Mouse (Mus musculus): Measurements from ENCODE around the gene Ppp6r3.

Ppp6r3 gene

GRCm38 (mm10) chr19:3575632-3576384 is at the start of gene Ppp6r3:
TSS of gene Ppp6r3 (minus strand) at chr19:3575749.
- peak; percentile 96 to 99 for DNase-seq

- no peak for DNase-seq
These were observed 49.6 kb upstream of the Ppp6r3 start for GRCm38 (mm10) chr19:3625111-3625510.

- peak in 1 of 2 experiments; percentile 28 for DNase-seq
These were observed 48.3 kb upstream of the Ppp6r3 start for GRCm38 (mm10) chr19:3623824-3624223.

- no peak for DNase-seq
These were observed 47.7 kb upstream of the Ppp6r3 start for GRCm38 (mm10) chr19:3623294-3623693.

- DNase-seq, result no peak
These were observed 45.3 kb upstream of the Ppp6r3 start for GRCm38 (mm10) chr19:3620871-3621270.

- no peak for DNase-seq
These were observed 43.8 kb upstream of the Ppp6r3 start for GRCm38 (mm10) chr19:3619359-3619758.

GRCm38 (mm10) chr19:3613991-3614390 is 38.4 kb upstream of the Ppp6r3 start:
- DNase-seq, result no peak

GRCm38 (mm10) chr19:3612534-3613273 is 37.2 kb upstream of the Ppp6r3 start:
- DNase-seq, result no peak

GRCm38 (mm10) chr19:3611730-3612129 is 36.2 kb upstream of the Ppp6r3 start:
- DNase-seq, result no peak

GRCm38 (mm10) chr19:3610886-3611285 is 35.3 kb upstream of the Ppp6r3 start:
- DNase-seq, result peak; percentile 57 to 65

GRCm38 (mm10) chr19:3609826-3610225 is 34.3 kb upstream of the Ppp6r3 start:
- no peak for DNase-seq

- DNase-seq, result no peak
These were observed 18.8 kb upstream of the Ppp6r3 start for GRCm38 (mm10) chr19:3594316-3594715.

GRCm38 (mm10) chr19:3593379-3594055 is 18.0 kb upstream of the Ppp6r3 start:
- no peak for DNase-seq

GRCm38 (mm10) chr19:3589968-3590367 is 14.4 kb upstream of the Ppp6r3 start:
- no peak for DNase-seq

GRCm38 (mm10) chr19:3589547-3589946 is 14.0 kb upstream of the Ppp6r3 start:
- no peak for DNase-seq

GRCm38 (mm10) chr19:3587729-3588128 is 12.2 kb upstream of the Ppp6r3 start:
- DNase-seq, result peak in 1 of 2 experiments; percentile 20

GRCm38 (mm10) chr19:3586540-3586939 is 11.0 kb upstream of the Ppp6r3 start:
- DNase-seq, result peak; percentile 33 to 46

- DNase-seq, result no peak
These were observed 10.5 kb upstream of the Ppp6r3 start for GRCm38 (mm10) chr19:3586026-3586425.

GRCm38 (mm10) chr19:3581326-3581725 is 5.8 kb upstream of the Ppp6r3 start:
- DNase-seq, result peak; percentile 70 to 79

GRCm38 (mm10) chr19:3577911-3578290 is 2.4 kb upstream of the Ppp6r3 start:
- DNase-seq, result no peak

- DNase-seq, result no peak
These were observed 1.8 kb upstream of the Ppp6r3 start for GRCm38 (mm10) chr19:3577265-3577910.

- DNase-seq, result peak in 1 of 2 experiments; percentile 26
These were observed 1.1 kb upstream of the Ppp6r3 start for GRCm38 (mm10) chr19:3576451-3577264.
